Mouse (Mus musculus) kidney, adult 2 months (tissue): ENCODE measurements around the gene Tram2. TPM values are rescaled to one million over a fixed set of nuclear protein-coding genes. Genes with fewer than 3 reads are reported as not detected.

Source experiments
- DNase-seq: peaks from one replicate; pipeline ENCODE4 v3.0.0; 2021
- H3K27ac ChIP-seq: fragments of 200-500 bp; 2 replicates; pipeline ENCODE4 v1.5.1; 2012; ENCODE audit warnings: low read depth, low read length, control low read depth, inconsistent platforms; ENCODE audit not compliant: insufficient read depth
- H3K27me3 ChIP-seq: fragments of 200-500 bp; replicated peaks from 2 replicates; pipeline ENCODE4 v1.6.1; 2012; ENCODE audit warnings: mild to moderate bottlenecking, moderate library complexity, low read length, inconsistent platforms; ENCODE audit not compliant: control insufficient read depth, insufficient read depth
- H3K36me3 ChIP-seq: fragments of 200-500 bp; 2 replicates; pipeline ENCODE4 v1.6.1; 2012; ENCODE audit warnings: mild to moderate bottlenecking, moderate library complexity, low read length, inconsistent platforms; ENCODE audit not compliant: control insufficient read depth, insufficient read depth
- H3K4me1 ChIP-seq: fragments of 200-500 bp; 2 replicates; pipeline ENCODE4 v1.6.1; 2011; ENCODE audit warnings: low read length; ENCODE audit not compliant: control insufficient read depth, insufficient read depth
- H3K4me3 ChIP-seq: fragments of 200-500 bp; 2 replicates; pipeline ENCODE4 v1.5.1; 2011; ENCODE audit warnings: mild to moderate bottlenecking, low read depth, low read length, control low read depth; ENCODE audit not compliant: insufficient read depth
- CTCF ChIP-seq: fragments of 200-500 bp; conservative IDR thresholded peaks from 2 replicates; pipeline ENCODE4 v1.5.1; 2011; ENCODE audit warnings: low read depth, mild to moderate bottlenecking, control low read depth, low read length, moderate library complexity, mixed read lengths; ENCODE audit not compliant: insufficient read depth, insufficient read length
- POLR2A ChIP-seq: fragments of 200-500 bp; IDR thresholded peaks from one replicate; pipeline ENCODE4 v1.6.1; 2011; ENCODE audit warnings: low read depth, low read length, control low read depth
- WGBS: fragments of 180-500 bp; shearing (Covaris S2); methylation state at CpG from one replicate; pipeline ENCODE4 v1.1.7; 2018; 5-methylcytosine and 5-hydroxymethylcytosine counted together
- polyA plus RNA-seq: library from polyadenylated mRNA; depleted of rRNA; stranded (reverse); fragments of >200 nt; gene quantifications from 2 replicates; pipeline ENCODE4 v1.2.3, GENCODE M21; 2012

The Tram2 gene
- polyA plus RNA-seq, 1 experiment: 4.9 TPM

DNA sequence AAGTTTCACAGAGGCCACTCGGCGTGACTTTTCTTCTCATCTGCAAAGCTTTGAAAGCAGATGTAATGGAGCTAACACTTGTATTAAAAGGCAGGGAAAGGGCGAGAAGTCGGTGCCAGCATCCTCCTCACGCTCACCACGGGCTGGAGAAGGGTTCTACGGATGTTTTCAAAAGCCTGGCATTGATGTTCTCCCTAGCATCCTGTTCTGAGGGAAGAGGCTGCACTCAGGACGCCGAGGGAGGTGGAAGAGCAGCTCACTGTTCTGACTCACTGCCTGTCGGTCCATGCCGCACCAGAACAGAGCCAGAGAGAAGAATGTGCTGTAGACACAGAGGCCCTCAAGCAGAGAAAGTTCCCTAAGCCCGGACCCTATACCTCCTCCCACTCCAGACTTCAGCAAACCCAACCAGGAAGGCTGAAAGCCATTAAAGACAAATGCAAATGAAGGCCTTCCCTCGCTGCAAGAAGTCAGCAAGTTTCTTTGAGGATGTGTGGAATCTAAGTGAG is 81.1 kb downstream of the Tram2 start:
- Histone ChIP-seq H3K4me3 (no peak overlapping the region), H3K27ac (no peak overlapping the region; the same call in 1 of the 2 replicates), H3K36me3 (no peaks in the 10 kb centered on the region), H3K4me1 (no peaks in the 10 kb centered on the region), H3K27me3 (no peaks in the 10 kb centered on the region)
- DNase-seq: no peak
- TF ChIP-seq POLR2A (no peak), CTCF (no peak)
- WGBS: 50% methylated on average over 13 of the region's 13 CpGs

DNA sequence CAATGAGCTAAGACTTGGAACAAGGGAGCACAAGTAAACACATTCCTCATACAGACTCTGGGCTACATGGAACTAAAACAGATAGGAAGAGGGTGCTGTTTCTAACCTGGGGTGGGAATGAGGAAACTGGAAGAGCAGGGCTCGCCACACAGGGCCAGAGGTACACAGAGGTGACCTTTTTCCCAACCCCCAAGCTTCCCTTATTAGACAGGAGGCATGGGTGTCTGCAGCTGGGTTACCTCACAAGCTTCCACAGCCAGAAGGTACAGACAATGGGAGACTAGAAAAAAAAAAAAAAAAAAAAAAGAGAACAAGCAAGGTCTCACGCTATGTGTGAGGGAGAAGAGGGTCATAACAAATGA is 81.7 kb downstream of the Tram2 start:
- Histone ChIP-seq H3K27ac (no peak overlapping the region), H3K27me3 (no peaks in the 10 kb centered on the region), H3K4me1 (no peaks in the 10 kb centered on the region), H3K36me3 (no peaks in the 10 kb centered on the region), H3K4me3 (no peak overlapping the region)
- WGBS: 74% methylated on average over 2 of the region's 2 CpGs
- no peak for TF ChIP-seq POLR2A
- no peak for DNase-seq

DNA sequence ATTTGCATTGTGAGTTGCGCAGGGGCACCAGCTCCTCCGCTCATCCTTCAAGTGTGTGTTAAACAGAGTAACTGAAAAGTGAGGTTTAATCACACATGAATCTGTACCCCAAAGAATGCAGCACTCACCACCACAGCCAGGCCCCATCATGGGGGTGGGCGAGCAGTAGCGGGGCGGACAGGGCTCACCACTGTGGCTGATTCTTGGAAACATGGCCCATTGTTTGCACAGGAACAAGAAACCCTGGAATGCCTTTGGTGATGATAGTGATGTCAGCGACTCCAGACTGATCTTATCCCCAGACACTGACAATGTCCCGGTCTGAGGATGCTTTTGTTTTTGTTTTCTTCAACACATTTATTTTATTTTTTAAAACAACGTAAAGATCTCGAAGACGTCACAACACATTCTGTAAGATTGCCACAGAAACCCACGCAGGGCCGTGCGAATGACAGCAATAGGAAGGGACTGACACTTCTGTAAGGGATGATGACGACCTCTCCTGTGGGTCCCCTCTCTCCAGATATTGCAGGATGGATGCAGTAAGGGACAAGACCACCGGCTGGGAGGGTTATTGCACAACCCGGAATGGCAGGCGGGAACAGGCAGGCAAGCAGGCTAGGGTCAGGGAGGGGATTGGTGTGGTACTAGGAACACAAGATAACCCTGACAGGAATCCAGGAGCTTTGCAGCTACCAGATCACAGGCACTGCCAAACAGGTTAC is 82.3 kb downstream of the Tram2 start:
- no peak overlapping the region for H3K4me3 ChIP-seq
- no peaks in the 10 kb centered on the region for H3K4me1 ChIP-seq
- H3K36me3 ChIP-seq: no peaks in the 10 kb centered on the region
- TF ChIP-seq CTCF (no peak), POLR2A (no peak)
- no peaks in the 10 kb centered on the region for H3K27me3 ChIP-seq
- no peak overlapping the region for H3K27ac ChIP-seq
- 66% methylated on average over 17 of the region's 17 CpGs for WGBS
- no peak for DNase-seq

DNA sequence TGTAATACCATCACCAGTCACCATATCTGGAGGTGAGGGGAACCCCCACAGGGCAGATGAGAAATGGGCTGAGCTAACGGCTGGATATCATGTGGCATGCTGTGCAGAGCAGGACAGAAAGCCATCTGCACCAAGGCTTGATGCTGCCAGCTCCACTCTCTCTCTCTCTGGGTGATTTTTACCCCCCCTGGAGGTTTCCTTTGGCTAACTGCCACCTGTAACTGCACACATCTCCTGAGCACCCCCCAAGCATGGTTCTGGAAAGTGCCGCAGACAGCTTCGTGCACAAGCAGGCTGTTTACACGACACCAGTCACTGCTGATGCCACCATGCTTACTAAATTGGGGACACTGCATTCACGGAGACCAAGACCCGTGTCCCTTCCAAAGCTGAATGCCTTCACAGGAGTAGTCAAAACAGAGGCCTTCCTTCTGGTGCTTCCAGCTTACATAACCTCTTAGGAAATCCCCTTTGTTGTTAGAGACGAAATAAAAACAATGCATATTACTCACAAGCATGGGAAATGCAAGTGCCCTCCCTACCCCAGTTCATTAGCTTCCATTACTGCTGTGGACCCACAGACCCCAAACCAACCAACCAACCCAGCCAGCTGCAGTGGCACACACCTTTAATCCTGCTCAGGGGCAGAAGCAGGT is 83.6 kb downstream of the Tram2 start:
- no peak overlapping the region for H3K4me3 ChIP-seq
- DNase-seq: peak; percentile 14
- no peaks in the 10 kb centered on the region for H3K27me3 ChIP-seq
- no peaks in the 10 kb centered on the region for H3K4me1 ChIP-seq
- no peak overlapping the region for H3K27ac ChIP-seq
- TF ChIP-seq CTCF (no peak), POLR2A (no peak)
- WGBS: 39% methylated on average over 7 of the region's 7 CpGs
- H3K36me3 ChIP-seq: no peaks in the 10 kb centered on the region

DNA sequence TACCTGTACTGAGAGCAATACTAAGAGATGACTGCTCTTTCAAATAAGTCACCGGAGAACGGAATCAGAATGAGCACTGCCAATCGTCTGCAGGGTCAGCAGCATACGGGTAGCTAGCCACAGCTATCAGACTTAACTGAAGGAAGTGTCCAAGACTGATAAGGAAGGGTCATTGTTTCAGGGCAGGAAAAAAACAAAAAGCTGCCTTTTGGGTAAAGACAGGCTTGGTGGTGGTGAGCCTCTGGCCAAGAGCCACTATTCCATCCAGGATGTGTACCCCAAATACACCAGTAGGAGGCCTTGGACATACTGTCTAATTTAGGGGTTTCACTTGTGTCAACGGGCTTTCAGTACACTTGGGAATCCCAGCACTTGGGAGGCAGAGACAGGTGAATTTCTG is 84.7 kb downstream of the Tram2 start:
- no peaks in the 10 kb centered on the region for H3K4me1 ChIP-seq
- H3K27me3 ChIP-seq: no peaks in the 10 kb centered on the region
- no peak for TF ChIP-seq POLR2A
- no peak for TF ChIP-seq CTCF
- no peak for DNase-seq
- 77% methylated on average over 5 of the region's 5 CpGs for WGBS
- H3K4me3 ChIP-seq: no peak overlapping the region
- H3K36me3 ChIP-seq: no peaks in the 10 kb centered on the region
- no peak overlapping the region for H3K27ac ChIP-seq

DNA sequence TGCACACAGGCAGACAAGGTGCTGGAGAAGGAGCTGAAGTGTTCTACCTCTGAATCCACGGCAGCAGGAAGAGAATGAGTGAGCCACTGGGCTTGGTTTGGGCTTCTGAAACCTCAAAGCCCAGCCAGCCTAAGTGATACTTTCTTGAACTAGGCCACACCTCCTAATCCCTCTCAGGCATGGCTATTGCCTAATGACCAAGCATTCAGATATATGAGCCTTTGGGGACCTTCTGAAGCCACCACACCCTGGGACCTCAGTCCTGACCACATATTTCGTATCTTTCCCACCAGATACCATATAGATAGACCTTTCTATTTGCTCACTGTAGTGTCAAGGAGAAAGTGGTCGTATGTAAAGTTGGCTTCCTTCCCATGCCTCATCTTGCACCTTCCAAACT is 85.3 kb downstream of the Tram2 start:
- no peaks in the 10 kb centered on the region for H3K27me3 ChIP-seq
- 91% methylated on average over 3 of the region's 3 CpGs for WGBS
- H3K27ac ChIP-seq: no peak overlapping the region
- no peaks in the 10 kb centered on the region for H3K4me1 ChIP-seq
- no peaks in the 10 kb centered on the region for H3K36me3 ChIP-seq
- TF ChIP-seq POLR2A (no peak), CTCF (no peak)
- no peak for DNase-seq
- H3K4me3 ChIP-seq: no peak overlapping the region

DNA sequence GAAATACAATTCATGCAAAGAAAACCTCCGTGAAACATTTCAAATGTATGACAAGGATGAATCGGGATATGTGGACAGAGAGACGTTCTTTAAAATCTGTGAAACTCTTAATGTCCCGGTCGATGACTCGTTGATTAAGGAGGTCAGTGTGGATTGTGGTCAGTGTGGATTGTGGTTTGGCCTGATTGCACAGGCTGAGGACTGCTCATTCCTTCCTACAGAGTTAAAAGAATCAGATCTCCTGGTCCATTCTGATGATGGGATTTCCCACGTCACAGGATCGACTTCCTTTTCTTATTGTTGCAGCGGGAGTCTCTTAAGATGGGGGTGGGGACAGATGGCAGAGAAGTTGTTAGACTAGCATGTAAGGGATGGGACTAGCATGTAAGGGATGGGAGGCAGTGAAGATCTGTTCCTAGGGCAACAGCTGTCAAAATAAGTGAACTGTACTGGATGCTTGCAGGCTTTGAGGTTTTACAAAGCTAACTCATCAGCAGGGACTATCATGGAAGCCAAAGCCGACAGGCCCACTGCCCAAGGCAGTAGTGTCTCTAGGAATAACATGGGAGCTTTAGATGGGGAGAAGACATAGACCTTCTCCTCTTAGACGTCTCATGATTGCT is 89.5 kb downstream of the Tram2 start:
- H3K36me3 ChIP-seq: no peaks in the 10 kb centered on the region
- TF ChIP-seq POLR2A (no peak), CTCF (no peak)
- no peak overlapping the region for H3K4me3 ChIP-seq
- DNase-seq: no peak
- WGBS: 81% methylated on average over 11 of the region's 11 CpGs
- no peaks in the 10 kb centered on the region for H3K4me1 ChIP-seq
- no peaks in the 10 kb centered on the region for H3K27me3 ChIP-seq
- no peak overlapping the region for H3K27ac ChIP-seq
